Mouse (Mus musculus) testis, adult 10 weeks (tissue): ENCODE results near the gene Fam222a. TPM values are rescaled to one million over a fixed set of nuclear protein-coding genes. Genes with fewer than 3 reads are reported as not detected.

ENCODE experiments used
- polyA plus RNA-seq: library from polyadenylated mRNA; stranded (reverse); fragments of 350-450 nt; fragmentation: Illumina TruSeq; extraction: RNeasy Lipid Tissue Mini Kit (QIAGEN cat#74804); gene quantifications from one replicate; pipeline ENCODE4 v1.2.3, GENCODE M21; 2014; ENCODE audit warnings: low read depth, low replicate concordance

The Fam222a gene
- polyA plus RNA-seq, result 1.1 TPM

GRCm38 (mm10) chr5:114567565-114568197, at the start of gene Fam222a:
Gene Fam222a (plus strand): TSS chr5:114568016.

GRCm38 (mm10) chr5:114658255-114658654, 90.4 kb downstream of the Fam222a start, which contains the start of gene Trpv4:
Gene Trpv4 (minus strand): TSS chr5:114658421.

Other genes with a start within 250 kb of the Fam222a start
- 18.8 TPM for gene Kctd10, start 187.5 kb upstream of the Fam222a start, polyA plus RNA-seq
- 10.9 TPM for gene Ube3b, start 187.4 kb upstream of the Fam222a start, polyA plus RNA-seq
- gene Mmab, start 124.0 kb upstream of the Fam222a start, polyA plus RNA-seq, result 1.3 TPM
- not detected for gene Mvk, start 123.7 kb upstream of the Fam222a start, polyA plus RNA-seq
- not detected for gene Trpv4, start 90.4 kb downstream of the Fam222a start, polyA plus RNA-seq
- gene Gltp, start 123.0 kb downstream of the Fam222a start, polyA plus RNA-seq, result 3.3 TPM
- 12.0 TPM for gene Tchp, start 139.7 kb downstream of the Fam222a start, polyA plus RNA-seq
- gene Ankrd13a, start 206.7 kb downstream of the Fam222a start, polyA plus RNA-seq, result 109 TPM
- 7.5 TPM for gene Git2, start 207.5 kb downstream of the Fam222a start, polyA plus RNA-seq